ENCODE assay signal across 10 mouse cellular contexts in genomic region chr2:27122578-27122977, GRCm38 (mm10). TPM values are rescaled to one million over a fixed set of nuclear protein-coding genes. Genes with fewer than 3 reads are reported as not detected.
DNase-seq lines count a peak whose midpoint lies in the region; ATAC-seq and TF ChIP-seq lines count a peak whose summit lies in the region.
"Had no signal": no experiment of that assay in that cellular context is flagged by ENCODE, and none has a peak within 500 bp of the region (broad histone marks: within the 10 kb centered on the region; RNA-seq: fewer than 3 reads in every experiment).

No protein-coding gene starts in this region.

- no peak overlapping the region for H3K9ac ChIP-seq in liver, postnatal 0 days (replicated peaks)
- no peak overlapping the region for H3K9ac ChIP-seq in liver, embryonic 11.5 days (ENCODE audit: low read depth, low read length)
- no peak overlapping the region for H3K9ac ChIP-seq in embryonic facial prominence, embryonic 15.5 days
- H3K9ac ChIP-seq in neural tube, embryonic 13.5 days, result no peak overlapping the region
- H3K9ac ChIP-seq: heart, embryonic 13.5 days had no signal

- peak overlapping the region; percentile 51; the same call in 1 of the 2 replicates for H3K27ac ChIP-seq in liver, postnatal 0 days (ENCODE audit: low read depth)
- H3K27ac ChIP-seq in liver, embryonic 11.5 days (ENCODE audit: low read depth, low read length), result no peak overlapping the region
- H3K27ac ChIP-seq in embryonic facial prominence, embryonic 15.5 days (replicated peaks), result 0 out of 2 replicates have a peak overlapping the region, but pooled peaks have one; percentile 12
- H3K27ac ChIP-seq in neural tube, embryonic 13.5 days (replicated peaks), result peak overlapping the region; percentile 74
- H3K27ac ChIP-seq: heart, embryonic 13.5 days had no signal

- no peak overlapping the region for H3K4me3 ChIP-seq in liver, postnatal 0 days (ENCODE audit: low read depth, low read length)
- H3K4me3 ChIP-seq in liver, embryonic 11.5 days (ENCODE audit: low read depth, low read length), result no peak overlapping the region
- H3K4me3 ChIP-seq in embryonic facial prominence, embryonic 15.5 days (replicated peaks), result no peak overlapping the region
- H3K4me3 ChIP-seq in neural tube, embryonic 13.5 days, result no peak overlapping the region
- H3K4me3 ChIP-seq: heart, embryonic 13.5 days had no signal

- H3K36me3 ChIP-seq in liver, postnatal 0 days (replicated peaks; ENCODE audit: insufficient read depth, low read length), result no peaks in the 10 kb centered on the region
- no peaks in the 10 kb centered on the region for H3K36me3 ChIP-seq in liver, embryonic 11.5 days (ENCODE audit: control insufficient read depth, insufficient read depth, low read length)
- H3K36me3 ChIP-seq in embryonic facial prominence, embryonic 15.5 days, result no peaks in the 10 kb centered on the region
- no peaks in the 10 kb centered on the region for H3K36me3 ChIP-seq in neural tube, embryonic 13.5 days
- H3K36me3 ChIP-seq: heart, embryonic 13.5 days had no signal

- 54% methylated on average over 9 of the region's 9 CpGs for WGBS in liver, postnatal 0 days (ENCODE audit: insufficient replicate concordance)
- WGBS in liver, embryonic 11.5 days, result 73% methylated on average over 9 of the region's 9 CpGs
- 23% methylated on average over 9 of the region's 9 CpGs for WGBS in embryonic facial prominence, embryonic 15.5 days
- WGBS in neural tube, embryonic 13.5 days, result 19% methylated on average over 9 of the region's 9 CpGs

- no peak for TF ChIP-seq CTCF in liver, postnatal 0 days (IDR thresholded peaks at IDR 0.05; ENCODE audit: low read depth)

- peaks cover 4% of the 10 kb centered on the region; the same call in 1 of the 2 replicates for H3K4me1 ChIP-seq in liver, postnatal 0 days (ENCODE audit: insufficient read depth)
- H3K4me1 ChIP-seq in liver, embryonic 11.5 days (replicated peaks; ENCODE audit: control insufficient read depth, insufficient read depth, low read length), result no peaks in the 10 kb centered on the region; the same call in 1 of the 2 replicates
- H3K4me1 ChIP-seq in embryonic facial prominence, embryonic 15.5 days, result peaks cover 37% of the 10 kb centered on the region
- peaks cover 36% of the 10 kb centered on the region for H3K4me1 ChIP-seq in neural tube, embryonic 13.5 days (replicated peaks)

- TF ChIP-seq EP300 in liver, postnatal 0 days (IDR thresholded peaks at IDR 0.05; ENCODE audit: low read depth), result no peak

- H3K4me2 ChIP-seq in liver, postnatal 0 days (ENCODE audit: low read depth, low read length), result no peak overlapping the region
- H3K4me2 ChIP-seq in liver, embryonic 11.5 days, result no peak overlapping the region
- H3K4me2 ChIP-seq in embryonic facial prominence, embryonic 15.5 days (replicated peaks), result no peak overlapping the region
- H3K4me2 ChIP-seq in neural tube, embryonic 13.5 days, result no peak overlapping the region
- H3K4me2 ChIP-seq: heart, embryonic 13.5 days had no signal

- no peaks in the 10 kb centered on the region for H3K27me3 ChIP-seq in liver, postnatal 0 days (ENCODE audit: insufficient read depth, low read length)
- H3K27me3 ChIP-seq in liver, embryonic 11.5 days (replicated peaks; ENCODE audit: control insufficient read depth, insufficient read depth, low read length), result no peaks in the 10 kb centered on the region; the same call in 1 of the 2 replicates
- H3K27me3 ChIP-seq in embryonic facial prominence, embryonic 15.5 days, result no peaks in the 10 kb centered on the region
- no peaks in the 10 kb centered on the region for H3K27me3 ChIP-seq in neural tube, embryonic 13.5 days

- no peaks in the 10 kb centered on the region for H3K9me3 ChIP-seq in liver, postnatal 0 days (ENCODE audit: low read length)
- H3K9me3 ChIP-seq in liver, embryonic 11.5 days (ENCODE audit: control insufficient read depth, low read length), result no peaks in the 10 kb centered on the region
- no peaks in the 10 kb centered on the region for H3K9me3 ChIP-seq in embryonic facial prominence, embryonic 15.5 days (replicated peaks)
- no peaks in the 10 kb centered on the region for H3K9me3 ChIP-seq in neural tube, embryonic 13.5 days
- H3K9me3 ChIP-seq: heart, embryonic 13.5 days had no signal

- no peak for ATAC-seq in liver, postnatal 0 days
- no peak for ATAC-seq in liver, embryonic 11.5 days (replicated peaks; ENCODE audit: low FRiP score)
- no peak for ATAC-seq in embryonic facial prominence, embryonic 15.5 days (ENCODE audit: insufficient number of reproducible peaks, low FRiP score, low TSS enrichment, low read depth)
- ATAC-seq in neural tube, embryonic 13.5 days (ENCODE audit: low read depth), result peak; percentile 17; the same call in 1 of the 2 replicates
- ATAC-seq in inflammation-experienced regulatory T-cells, adult 6 months, result no peak

- DNase-seq in liver, postnatal 0 days, result no peak
- DNase-seq in liver, embryonic 11.5 days (ENCODE audit: low spot score), result no peak
- DNase-seq in embryo, embryonic 10.5 days (ENCODE audit: low spot score), result peak; percentile 46
- no peak for DNase-seq in right cerebral cortex, postnatal 25 days
- DNase-seq: kidney, adult 8-10 months had no signal

RNA-seq across cellular contexts. Expression of gene Fam163b, which starts 19.7 kb away (rescaled TPM):
- not detected in 2 replicates for polyA plus RNA-seq in liver, postnatal 0 days (2015; fragmentation: Nextera tagmentation; extraction: Ambion mirVana)
- polyA plus RNA-seq in liver, embryonic 11.5 days (2014; fragmentation: Nextera tagmentation; extraction: Ambion mirVana), result 0.14 and 0.29 TPM in 2 replicates
- polyA plus RNA-seq in embryonic facial prominence, embryonic 15.5 days (2015; fragmentation: Nextera tagmentation; extraction: Ambion mirVana), result 0.12 and 0.31 TPM in 2 replicates
- polyA plus RNA-seq in neural tube, embryonic 13.5 days (2015; fragmentation: Nextera tagmentation; extraction: Ambion mirVana), result 3.0 TPM in 2 replicates
- not detected for polyA plus RNA-seq in inflammation-experienced regulatory T-cells, adult 6 months (2017; shearing (Covaris generic))
- polyA plus RNA-seq: liver, embryonic 16.5 days had no signal

RNA-seq across cellular contexts. Expression of gene Dbh, which starts 42.5 kb away (rescaled TPM):
- polyA plus RNA-seq in liver, postnatal 0 days (2015; fragmentation: Nextera tagmentation; extraction: Ambion mirVana), result not detected in 2 replicates
- 0.49 and 0.96 TPM in 2 replicates for polyA plus RNA-seq in liver, embryonic 11.5 days (2014; fragmentation: Nextera tagmentation; extraction: Ambion mirVana)
- polyA plus RNA-seq in embryonic facial prominence, embryonic 15.5 days (2015; fragmentation: Nextera tagmentation; extraction: Ambion mirVana), result 0.55 and 1.1 TPM in 2 replicates
- 0.41 and 0.67 TPM in 2 replicates for polyA plus RNA-seq in neural tube, embryonic 13.5 days (2015; fragmentation: Nextera tagmentation; extraction: Ambion mirVana)
- polyA plus RNA-seq in inflammation-experienced regulatory T-cells, adult 6 months (2017; shearing (Covaris generic)), result under 1 TPM in 1 of 3 experiments, not detected in 2; 0.22 TPM

RNA-seq across cellular contexts. Expression of gene Adamtsl2, which starts 43.4 kb away (rescaled TPM):
- 1.1 and 1.2 TPM in 2 replicates for polyA plus RNA-seq in liver, postnatal 0 days (2015; fragmentation: Nextera tagmentation; extraction: Ambion mirVana)
- polyA plus RNA-seq in liver, embryonic 11.5 days (2014; fragmentation: Nextera tagmentation; extraction: Ambion mirVana), result 1.8 and 3.5 TPM in 2 replicates
- polyA plus RNA-seq in embryonic facial prominence, embryonic 15.5 days (2015; fragmentation: Nextera tagmentation; extraction: Ambion mirVana), result 3.8 and 5.0 TPM in 2 replicates
- polyA plus RNA-seq in neural tube, embryonic 13.5 days (2015; fragmentation: Nextera tagmentation; extraction: Ambion mirVana), result 9.1 and 9.2 TPM in 2 replicates
- polyA plus RNA-seq in inflammation-experienced regulatory T-cells, adult 6 months (2017; shearing (Covaris generic)), result not detected

RNA-seq across cellular contexts. Expression of gene Mymk, which starts 50.6 kb away (rescaled TPM):
- 0.49 TPM in 1 of 2 replicates, not detected in the other for polyA plus RNA-seq in liver, postnatal 0 days (2015; fragmentation: Nextera tagmentation; extraction: Ambion mirVana)
- 0.12 and 0.13 TPM in 2 replicates for polyA plus RNA-seq in liver, embryonic 11.5 days (2014; fragmentation: Nextera tagmentation; extraction: Ambion mirVana)
- 63.7 and 71.1 TPM in 2 replicates for polyA plus RNA-seq in embryonic facial prominence, embryonic 15.5 days (2015; fragmentation: Nextera tagmentation; extraction: Ambion mirVana)
- polyA plus RNA-seq in neural tube, embryonic 13.5 days (2015; fragmentation: Nextera tagmentation; extraction: Ambion mirVana), result 1.3 and 5.9 TPM in 2 replicates
- not detected for polyA plus RNA-seq in inflammation-experienced regulatory T-cells, adult 6 months (2017; shearing (Covaris generic))
